Mouse (Mus musculus) adrenal gland, postnatal 36 days (tissue): ENCODE data around the gene Tyk2. TPM values are rescaled to one million over a fixed set of nuclear protein-coding genes. Genes with fewer than 3 reads are reported as not detected.

Experiments
- DNase-seq, 2 experiments: peaks; one replicate each; pipeline ENCODE4 v3.0.0; 2021; ENCODE audit warnings: mixed read lengths in 1 of 2
- microRNA-seq: library from miRNA; unstranded; fragments of <30 nt; microRNA quantifications from one replicate; pipeline ENCODE4 v1.2.0, GENCODE M21; 2021
- total RNA-seq, 2 experiments: library from RNA; stranded (reverse); gene quantifications; 2 replicates each; pipeline ENCODE4 v1.2.3; 2021

The Tyk2 gene
- total RNA-seq, 2 experiments from 2014 or later, result 14.6 to 15.2 TPM

- DNase-seq, result no peak
Observed at GRCm38 (mm10) chr9:21062928-21063327, 68.1 kb downstream of the Tyk2 start.

Small RNAs within 50 kb of the gene (microRNA-seq; reads per million reads assigned to microRNA genes)
- gene Mir7082, result not detected

Other genes with a start within 250 kb of the Tyk2 start
- 10 to 100 TPM; 26.6 to 45.4 TPM for gene Ppan, start 243.1 kb downstream of the Tyk2 start, total RNA-seq
- gene Eif3g, start 232.6 kb downstream of the Tyk2 start, total RNA-seq, result 100 to 1,000 TPM; 154 to 178 TPM
- gene Dnmt1, start 171.4 kb downstream of the Tyk2 start, total RNA-seq, result 10 to 100 TPM; 42.9 to 59.7 TPM
- 10 to 100 TPM; 16.5 to 19.2 TPM for gene S1pr2, start 154.5 kb downstream of the Tyk2 start, total RNA-seq
- 100 to 1,000 TPM; 122 to 130 TPM for gene Mrpl4, start 128.5 kb downstream of the Tyk2 start, total RNA-seq
- 10 to 100 TPM; 10.7 to 14.8 TPM for gene Icam1, start 115.3 kb downstream of the Tyk2 start, total RNA-seq
- gene Icam4, start 101.9 kb downstream of the Tyk2 start, total RNA-seq, result 1 to 10 TPM; 1.9 to 2.8 TPM
- under 1 TPM; 0.10 to 0.20 TPM for gene Icam5, start 99.2 kb downstream of the Tyk2 start, total RNA-seq
- gene Zglp1, start 64.2 kb downstream of the Tyk2 start, total RNA-seq, result not detected
- under 1 TPM; 0.30 to 0.46 TPM for gene Gm49373, start 58.1 kb downstream of the Tyk2 start, total RNA-seq
- gene Fdx1l, start 57.6 kb downstream of the Tyk2 start, total RNA-seq, result 10 to 100 TPM; 33.8 to 42.2 TPM
- under 1 TPM; 0.60 to 0.82 TPM for gene Gm38431, start 39.2 kb downstream of the Tyk2 start, total RNA-seq
- 10 to 100 TPM; 50.0 to 57.1 TPM for gene Raver1, start 39.2 kb downstream of the Tyk2 start, total RNA-seq
- gene Cdc37, start 18.7 kb upstream of the Tyk2 start, total RNA-seq, result 100 to 1,000 TPM; 180 to 201 TPM
- 10 to 100 TPM in 1 of 2 experiments, 1 to 10 TPM in 1; 8.6 to 10.6 TPM for gene Pde4a, start 34.5 kb upstream of the Tyk2 start, total RNA-seq
- 10 to 100 TPM; 45.8 to 46.0 TPM for gene Keap1, start 108.1 kb upstream of the Tyk2 start, total RNA-seq
- gene S1pr5, start 117.2 kb upstream of the Tyk2 start, total RNA-seq, result under 1 TPM in 1 of 2 experiments, not detected in 1; 0.99 TPM
- gene Atg4d, start 134.1 kb upstream of the Tyk2 start, total RNA-seq, result 10 to 100 TPM; 39.1 to 39.5 TPM
- 10 to 100 TPM; 24.8 to 32.2 TPM for gene Kri1, start 156.7 kb upstream of the Tyk2 start, total RNA-seq
- 10 to 100 TPM; 14.2 to 16.0 TPM for gene Cdkn2d, start 160.2 kb upstream of the Tyk2 start, total RNA-seq
- not detected for gene Ap1m2, start 181.1 kb upstream of the Tyk2 start, total RNA-seq
- gene Slc44a2, start 189.5 kb upstream of the Tyk2 start, total RNA-seq, result 10 to 100 TPM; 35.2 to 54.2 TPM
- 10 to 100 TPM; 52.6 to 66.1 TPM for gene Ilf3, start 236.6 kb upstream of the Tyk2 start, total RNA-seq